14 mouse cellular contexts compared by ENCODE assay signal in genomic region chr11:88644719-88645118, GRCm38 (mm10).
DNase-seq lines count a peak whose midpoint lies in the region; ATAC-seq and TF ChIP-seq lines count a peak whose summit lies in the region.
"Had no signal": no experiment of that assay in that cellular context is flagged by ENCODE, and none has a peak within 500 bp of the region (broad histone marks: within the 10 kb centered on the region; RNA-seq: fewer than 3 reads in every experiment).

No protein-coding gene starts in this region.

- no peak overlapping the region for H3K9ac ChIP-seq in hindbrain, embryonic 14.5 days
- H3K9ac ChIP-seq in midbrain, postnatal 0 days (replicated peaks; ENCODE audit: low read length, poor library complexity, severe bottlenecking), result no peak overlapping the region
- no peak overlapping the region for H3K9ac ChIP-seq in intestine, postnatal 0 days (ENCODE audit: low read depth, low read length)
- H3K9ac ChIP-seq: limb, embryonic 13.5 days; lung, embryonic 15.5 days had no signal

- peak; percentile 26 to 31 for DNase-seq in layer of hippocampus, adult 8-10 months (ENCODE audit: low spot score in 2 of 2)
- DNase-seq in layer of hippocampus, adult 11-12 months (ENCODE audit: low spot score), result no peak
- DNase-seq in hindbrain, embryonic 14.5 days (ENCODE audit: low spot score), result no peak
- no peak for DNase-seq in midbrain, postnatal 0 days (ENCODE audit: low spot score)
- no peak for DNase-seq in lung, adult 2 months
- no peak for DNase-seq in kidney, adult 8-10 months
- DNase-seq: adrenal gland, postnatal 25 days; heart, adult 11 months; heart, postnatal 14 days; kidney, adult 2 months had no signal

- no peak for TF ChIP-seq CTCF in cortical plate, adult 2 months (IDR thresholded peaks at IDR 0.05; ENCODE audit: extremely low read depth, insufficient read depth, low read length)
- no peak for TF ChIP-seq CTCF in midbrain, postnatal 0 days (IDR thresholded peaks at IDR 0.05)
- TF ChIP-seq CTCF in intestine, postnatal 0 days (IDR thresholded peaks at IDR 0.05; ENCODE audit: low read depth), result no peak
- TF ChIP-seq CTCF in lung, adult 2 months (IDR thresholded peaks at IDR 0.05; ENCODE audit: insufficient read depth, low read length), result no peak

- 17% methylated on average over 7 of the region's 7 CpGs for WGBS in hindbrain, embryonic 14.5 days
- WGBS in midbrain, postnatal 0 days, result 17% methylated on average over 7 of the region's 7 CpGs
- WGBS in intestine, postnatal 0 days, result 78% methylated on average over 7 of the region's 7 CpGs
- 80% methylated on average over 7 of the region's 7 CpGs for WGBS in lung, adult 2 months

- H3K27me3 ChIP-seq in hindbrain, embryonic 14.5 days (ENCODE audit: control insufficient read depth, insufficient read depth, low read length), result no peaks in the 10 kb centered on the region
- H3K27me3 ChIP-seq in midbrain, postnatal 0 days (ENCODE audit: insufficient read depth, low read length), result no peaks in the 10 kb centered on the region
- H3K27me3 ChIP-seq in intestine, postnatal 0 days (replicated peaks; ENCODE audit: control insufficient read depth, insufficient read depth, low read length), result no peaks in the 10 kb centered on the region
- H3K27me3 ChIP-seq: limb, embryonic 13.5 days; lung, embryonic 15.5 days had no signal

- TF ChIP-seq POLR2A in cortical plate, adult 2 months (IDR thresholded peaks at IDR 0.05; ENCODE audit: extremely low read depth, insufficient read depth, low read length), result no peak
- no peak for TF ChIP-seq POLR2A in lung, adult 2 months (IDR thresholded peaks at IDR 0.05; ENCODE audit: borderline replicate concordance, extremely low read depth, low read depth, low read length)

- H3K4me3 ChIP-seq in cortical plate, adult 2 months (ENCODE audit: insufficient read depth, low read length), result no peak overlapping the region
- H3K4me3 ChIP-seq in hindbrain, embryonic 14.5 days (replicated peaks; ENCODE audit: low read length), result no peak overlapping the region
- no peak overlapping the region for H3K4me3 ChIP-seq in midbrain, postnatal 0 days (ENCODE audit: low read depth, low read length)
- H3K4me3 ChIP-seq in intestine, postnatal 0 days (ENCODE audit: low read depth, low read length), result no peak overlapping the region
- H3K4me3 ChIP-seq in lung, adult 2 months (replicated peaks; ENCODE audit: extremely low read depth, low read depth, low read length), result no peak overlapping the region
- H3K4me3 ChIP-seq: limb, embryonic 13.5 days; lung, embryonic 15.5 days had no signal

- H3K27ac ChIP-seq in cortical plate, adult 2 months (ENCODE audit: insufficient read depth, low read length), result 0 out of 2 replicates have a peak overlapping the region, but pooled peaks have one; percentile 68
- H3K27ac ChIP-seq in hindbrain, embryonic 14.5 days, result peak overlapping the region; percentile 56
- H3K27ac ChIP-seq in midbrain, postnatal 0 days (ENCODE audit: low read depth, low read length), result peak overlapping the region; percentile 51
- H3K27ac ChIP-seq in intestine, postnatal 0 days (ENCODE audit: low read depth, low read length), result no peak overlapping the region
- H3K27ac ChIP-seq: limb, embryonic 13.5 days; lung, embryonic 15.5 days had no signal

- peaks cover 4% of the 10 kb centered on the region; the same call in 1 of the 2 replicates for H3K36me3 ChIP-seq in hindbrain, embryonic 14.5 days (replicated peaks; ENCODE audit: control insufficient read depth, insufficient read depth)
- no peaks in the 10 kb centered on the region for H3K36me3 ChIP-seq in midbrain, postnatal 0 days (ENCODE audit: insufficient read depth, low read length)
- H3K36me3 ChIP-seq in intestine, postnatal 0 days (ENCODE audit: control insufficient read depth, insufficient read depth), result no peaks in the 10 kb centered on the region
- H3K36me3 ChIP-seq: lung, embryonic 15.5 days had no signal

- no peak for ATAC-seq in hindbrain, embryonic 14.5 days (ENCODE audit: low FRiP score)
- ATAC-seq in midbrain, postnatal 0 days (ENCODE audit: low FRiP score), result no peak
- ATAC-seq in intestine, postnatal 0 days, result no peak

- no peaks in the 10 kb centered on the region for H3K9me3 ChIP-seq in hindbrain, embryonic 14.5 days (ENCODE audit: control insufficient read depth, low read length)
- no peaks in the 10 kb centered on the region for H3K9me3 ChIP-seq in midbrain, postnatal 0 days (ENCODE audit: low read length)
- no peaks in the 10 kb centered on the region for H3K9me3 ChIP-seq in intestine, postnatal 0 days (ENCODE audit: control insufficient read depth)
- H3K9me3 ChIP-seq: limb, embryonic 13.5 days; lung, embryonic 15.5 days had no signal

- H3K4me2 ChIP-seq in hindbrain, embryonic 14.5 days (replicated peaks), result no peak overlapping the region
- no peak overlapping the region for H3K4me2 ChIP-seq in midbrain, postnatal 0 days (ENCODE audit: low read depth, low read length, poor library complexity, severe bottlenecking)
- H3K4me2 ChIP-seq in intestine, postnatal 0 days (replicated peaks; ENCODE audit: low read depth), result no peak overlapping the region
- H3K4me2 ChIP-seq: limb, embryonic 13.5 days; lung, embryonic 15.5 days had no signal

- 0 out of 2 replicates have a peak, but pooled peaks cover 3% of the 10 kb centered on the region for H3K4me1 ChIP-seq in cortical plate, adult 2 months (ENCODE audit: control insufficient read depth, insufficient read depth, low read length)
- peaks cover 54% of the 10 kb centered on the region for H3K4me1 ChIP-seq in hindbrain, embryonic 14.5 days (replicated peaks; ENCODE audit: control insufficient read depth, insufficient read depth, low read length)
- peaks cover 14% of the 10 kb centered on the region for H3K4me1 ChIP-seq in midbrain, postnatal 0 days (ENCODE audit: insufficient read depth, low read length)
- no peaks in the 10 kb centered on the region for H3K4me1 ChIP-seq in intestine, postnatal 0 days (replicated peaks; ENCODE audit: control insufficient read depth, insufficient read depth, low read length)
- no peaks in the 10 kb centered on the region; the same call in 1 of the 2 replicates for H3K4me1 ChIP-seq in lung, adult 2 months (ENCODE audit: control insufficient read depth, insufficient read depth, low read length)

Comparison
In these comparisons a context has a peak if more than half of its experiments do, and no peak if none do; other contexts are left out.
1. DNase-seq: peak in layer of hippocampus, adult 8-10 months (2 of 2); none in layer of hippocampus, adult 11-12 months (single experiment), hindbrain, embryonic 14.5 days (single experiment), midbrain, postnatal 0 days (single experiment), lung, adult 2 months (single experiment) and kidney, adult 8-10 months (0 of 2).